Mouse (Mus musculus): ENCODE data around the gene H1foo. TPM values are rescaled to one million over a fixed set of nuclear protein-coding genes. Genes with fewer than 3 reads are reported as not detected.

Gene H1foo
- polyA plus RNA-seq, 1 experiment from 2014 or later: not detected

Other genes with a start within 250 kb of the H1foo start
- gene Tmem40, start 182.5 kb upstream of the H1foo start, polyA plus RNA-seq (2014; fragmentation: Nextera tagmentation; extraction: Ambion mirVana): 0.48 and 0.51 TPM in 2 replicates
- gene Cand2, start 170.4 kb upstream of the H1foo start, polyA plus RNA-seq (2014; fragmentation: Nextera tagmentation; extraction: Ambion mirVana): 29.6 and 30.2 TPM in 2 replicates
- 2,668 and 2,809 TPM in 2 replicates for gene Rpl32, start 136.2 kb upstream of the H1foo start, polyA plus RNA-seq (2014; fragmentation: Nextera tagmentation; extraction: Ambion mirVana)
- gene Efcab12, start 106.5 kb upstream of the H1foo start, polyA plus RNA-seq (2014; fragmentation: Nextera tagmentation; extraction: Ambion mirVana): 0.67 and 0.69 TPM in 2 replicates
- 14.7 and 18.4 TPM in 2 replicates for gene Mbd4, start 91.6 kb upstream of the H1foo start, polyA plus RNA-seq (2014; fragmentation: Nextera tagmentation; extraction: Ambion mirVana)
- gene Ift122, start 91.5 kb upstream of the H1foo start, polyA plus RNA-seq (2014; fragmentation: Nextera tagmentation; extraction: Ambion mirVana): 18.4 and 21.5 TPM in 2 replicates
- 0.07 TPM in 1 of 2 replicates, not detected in the other for gene Rho, start 13.2 kb upstream of the H1foo start, polyA plus RNA-seq (2014; fragmentation: Nextera tagmentation; extraction: Ambion mirVana)
- gene Plxnd1, start 50.1 kb downstream of the H1foo start, polyA plus RNA-seq (2014; fragmentation: Nextera tagmentation; extraction: Ambion mirVana): 39.7 and 46.5 TPM in 2 replicates
- 11.8 and 14.6 TPM in 2 replicates for gene Tmcc1, start 248.5 kb downstream of the H1foo start, polyA plus RNA-seq (2014; fragmentation: Nextera tagmentation; extraction: Ambion mirVana)